Mouse (Mus musculus) liver, postnatal 0 days (tissue): ENCODE measurements around the gene Zeb2.

Source experiments
- CTCF ChIP-seq: sonication (generic); IDR thresholded peaks from 2 replicates; pipeline ENCODE4 v1.5.1; 2016; ENCODE audit warnings: antibody characterized with exemption, low read depth
- EP300 ChIP-seq: IDR thresholded peaks from 2 replicates; pipeline ENCODE4 v1.6.1; 2016; ENCODE audit warnings: antibody characterized with exemption, low read depth, mild to moderate bottlenecking

- TF ChIP-seq CTCF = no peak
- no peak for TF ChIP-seq EP300
Measured at GRCm38 (mm10) chr2:45115720-45116495, 1.3 kb downstream of the Zeb2 start.
